Mouse (Mus musculus): ENCODE data around the gene Gstt2.
"Not testable (repeated sequence)": the region's sequence is repeated elsewhere in the genome, so short reads cannot be mapped to it uniquely, and the experiment has no call there.

Gene Gstt2

GRCm38 (mm10) chr10:75855416-75855981 is 18.3 kb upstream of the Gstt2 start:
- DNase-seq (ENCODE audit: low read depth, low spot score) = no peak

GRCm38 (mm10) chr10:75854791-75855190 is 17.6 kb upstream of the Gstt2 start:
- no peak for DNase-seq (ENCODE audit: low read depth, low spot score)

DNA sequence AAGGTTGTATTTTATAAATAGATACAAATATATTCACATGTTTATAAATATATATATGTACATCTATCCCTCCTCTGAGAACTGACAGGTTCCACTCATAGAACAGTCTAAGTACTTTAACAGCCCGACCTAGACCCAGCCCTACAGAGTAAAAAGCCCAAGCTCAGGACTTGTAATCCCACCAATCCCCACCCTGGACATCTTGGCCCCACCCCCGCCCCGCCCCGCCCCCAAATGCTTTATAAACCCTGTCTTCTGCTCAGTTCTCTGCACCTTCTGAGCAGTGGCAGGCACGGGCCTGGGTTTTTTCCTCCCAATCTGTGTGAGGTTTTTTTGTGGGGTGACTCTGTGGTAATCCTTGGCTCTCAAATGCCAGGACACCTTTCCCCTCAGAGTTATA is 16.9 kb upstream of the Gstt2 start:
- DNase-seq (ENCODE audit: low read depth, low spot score) = no peak

- peak; percentile 66 for DNase-seq (ENCODE audit: low read depth, low spot score)
Observed at GRCm38 (mm10) chr10:75853452-75853851, 16.2 kb upstream of the Gstt2 start.

- DNase-seq (ENCODE audit: low read depth, low spot score) = no peak
Observed at GRCm38 (mm10) chr10:75852539-75853125, 15.4 kb upstream of the Gstt2 start.

GRCm38 (mm10) chr10:75851681-75852080 is 14.5 kb upstream of the Gstt2 start:
- DNase-seq (ENCODE audit: low read depth, low spot score) = no peak

- no peak for DNase-seq (ENCODE audit: low read depth, low spot score)
Observed at GRCm38 (mm10) chr10:75851076-75851475, 13.9 kb upstream of the Gstt2 start.

DNA sequence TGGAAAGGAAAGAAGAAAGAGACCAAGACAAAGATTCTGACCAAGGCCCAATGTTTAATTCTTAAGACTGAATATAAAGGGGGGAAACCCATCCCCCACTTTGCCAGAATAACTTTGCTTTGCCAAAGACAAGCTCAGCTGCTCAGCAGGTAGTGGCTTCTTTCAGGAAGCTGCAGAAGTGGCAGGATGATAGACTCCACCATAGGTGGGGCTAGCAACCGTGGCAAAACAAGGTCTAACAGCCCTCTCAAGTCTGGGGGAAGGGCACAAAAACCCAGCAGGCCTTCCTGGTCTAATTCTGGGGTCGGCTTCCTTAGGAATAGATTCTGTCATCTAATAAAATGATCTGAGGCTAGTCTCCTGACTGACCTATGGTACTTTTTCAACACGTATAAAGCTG is 11.2 kb upstream of the Gstt2 start:
- no peak for DNase-seq (ENCODE audit: low read depth, low spot score)

DNA sequence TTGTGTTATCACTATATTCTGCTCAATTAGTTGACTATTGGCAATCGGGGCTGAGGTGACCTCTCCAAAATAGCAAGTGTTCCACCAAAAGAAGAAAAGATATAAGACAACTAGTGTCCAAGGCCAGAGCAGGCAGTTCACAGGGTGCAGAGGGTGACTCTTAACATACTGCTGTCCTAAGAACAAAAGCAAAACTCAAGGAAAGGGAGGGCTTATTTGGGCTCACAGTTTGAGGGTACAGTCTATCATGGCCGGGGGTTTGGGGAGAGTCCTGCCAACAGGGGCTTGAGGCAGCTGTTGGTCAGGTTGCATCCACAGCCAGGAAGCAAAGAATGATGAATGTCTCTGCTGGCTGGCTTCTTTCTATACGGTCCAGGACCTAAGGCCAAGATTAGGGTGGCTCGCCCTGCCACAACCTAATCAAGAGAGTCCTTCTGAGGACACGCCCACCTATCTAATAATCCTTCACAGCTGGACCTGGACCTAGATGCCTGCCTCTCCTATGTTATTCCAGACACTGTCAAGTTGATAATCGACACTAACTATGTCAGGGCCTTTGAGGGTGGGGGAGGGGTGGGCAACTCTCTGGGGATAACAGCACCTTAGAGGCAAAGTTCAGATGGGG is 8.2 kb upstream of the Gstt2 start:
- no peak for DNase-seq (ENCODE audit: low read depth, low spot score)

DNA sequence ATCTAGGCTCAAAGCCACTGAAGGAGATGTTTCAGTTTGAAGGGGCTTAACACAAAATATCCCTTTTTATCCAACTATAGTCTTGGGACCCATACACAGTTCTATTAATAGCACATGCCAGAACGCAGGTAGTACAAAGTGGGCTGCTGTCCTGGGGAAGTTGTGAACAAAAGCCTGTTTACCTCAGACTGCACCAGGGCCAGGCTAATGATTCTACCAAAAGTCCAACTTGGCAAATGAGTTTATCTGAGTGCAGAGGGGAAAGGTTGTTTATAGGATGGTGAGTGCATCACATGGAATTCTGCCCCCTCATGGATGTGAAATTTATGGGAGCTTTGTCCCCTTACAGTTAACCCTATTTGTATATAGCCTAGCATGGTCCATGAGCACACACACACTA is 7.6 kb upstream of the Gstt2 start:
- no peak for DNase-seq (ENCODE audit: low read depth, low spot score)

DNA sequence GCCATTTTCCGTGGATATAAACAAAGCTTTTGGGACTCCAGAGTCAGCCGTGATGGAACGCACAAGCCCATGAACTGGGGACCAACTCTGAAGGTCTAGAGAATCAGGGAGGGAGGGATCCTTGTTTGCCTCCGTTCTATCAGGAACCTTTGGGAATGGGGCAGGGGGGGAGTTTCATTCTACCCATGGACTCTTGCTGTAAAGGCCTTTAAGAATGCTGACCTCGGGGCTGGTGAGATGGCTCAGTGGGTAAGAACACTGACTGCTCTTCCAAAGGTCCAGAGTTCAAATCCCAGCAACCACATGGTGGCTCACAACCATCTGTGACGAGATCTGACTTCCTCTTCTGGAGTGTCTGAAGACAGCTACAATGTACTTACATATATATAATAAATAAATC is 6.7 kb upstream of the Gstt2 start:
- DNase-seq (ENCODE audit: low read depth, low spot score) = not testable (repeated sequence)

DNA sequence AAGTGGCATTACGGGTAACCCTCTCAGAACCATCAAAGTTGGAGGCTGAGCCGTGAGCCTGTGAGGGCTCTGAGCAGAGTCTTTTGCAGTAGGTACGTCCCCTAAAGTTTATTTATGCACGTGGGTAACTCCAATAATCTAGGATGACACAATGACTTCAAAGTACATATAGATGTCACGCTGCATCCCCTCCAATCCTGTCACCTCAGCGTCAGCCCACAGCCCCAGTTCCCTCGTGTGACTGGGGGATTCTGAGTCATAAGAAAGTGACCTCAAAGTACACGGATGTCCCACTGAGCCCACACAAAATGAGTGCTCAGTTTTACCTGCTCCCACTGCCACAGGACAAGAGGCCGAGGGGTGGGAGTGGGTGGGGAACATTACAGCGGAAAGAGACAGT is 1.9 kb upstream of the Gstt2 start:
- DNase-seq (ENCODE audit: low read depth, low spot score) = no peak

- no peak for DNase-seq (ENCODE audit: low read depth, low spot score)
Observed at GRCm38 (mm10) chr10:75835761-75836531, 1.3 kb downstream of the Gstt2 start.

DNA sequence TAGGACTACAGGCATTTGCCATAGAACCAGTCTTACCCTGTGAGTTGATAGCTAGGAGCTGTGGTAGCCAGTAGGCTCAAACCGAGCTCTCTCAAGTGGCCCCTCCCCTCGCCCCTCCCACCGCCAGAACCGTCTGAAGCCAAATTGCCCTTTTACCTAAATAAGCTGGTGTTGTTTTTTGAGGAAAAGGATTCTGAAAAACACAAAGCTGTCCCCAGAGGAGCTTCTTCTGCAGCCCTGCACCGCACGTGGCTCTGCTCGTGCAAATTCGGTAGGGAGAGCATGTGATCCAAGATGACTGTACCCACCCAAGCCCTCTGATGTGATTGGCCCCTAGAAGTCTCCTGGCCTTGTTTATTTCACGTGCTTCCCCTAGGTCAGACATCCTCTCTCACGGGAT is 1.9 kb downstream of the Gstt2 start:
- DNase-seq (ENCODE audit: low read depth, low spot score) = peak; percentile 94

DNA sequence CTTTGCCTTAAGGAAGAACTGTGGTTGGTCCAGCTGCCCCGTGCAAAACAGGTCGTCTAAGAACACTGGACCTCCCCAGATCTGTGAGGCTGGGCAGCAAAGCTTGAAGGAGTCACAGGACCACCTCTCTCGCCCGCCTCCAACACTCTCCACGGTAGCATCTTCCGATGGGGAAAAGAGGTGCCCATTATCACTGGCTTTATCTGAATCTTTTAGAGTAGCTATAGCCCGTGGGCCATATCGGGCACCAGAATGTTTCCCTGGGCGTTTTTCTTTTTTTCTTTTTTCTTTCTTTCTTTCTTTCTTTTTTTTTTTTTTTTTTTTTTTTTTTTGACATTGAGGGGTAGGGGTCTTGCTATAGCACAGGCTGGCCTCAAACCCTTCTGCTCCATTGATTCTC is 2.5 kb downstream of the Gstt2 start:
- no peak for DNase-seq (ENCODE audit: low read depth, low spot score)

GRCm38 (mm10) chr10:75834250-75834649 is 3.0 kb downstream of the Gstt2 start:
- peak; percentile 79 for DNase-seq (ENCODE audit: low read depth, low spot score)

DNA sequence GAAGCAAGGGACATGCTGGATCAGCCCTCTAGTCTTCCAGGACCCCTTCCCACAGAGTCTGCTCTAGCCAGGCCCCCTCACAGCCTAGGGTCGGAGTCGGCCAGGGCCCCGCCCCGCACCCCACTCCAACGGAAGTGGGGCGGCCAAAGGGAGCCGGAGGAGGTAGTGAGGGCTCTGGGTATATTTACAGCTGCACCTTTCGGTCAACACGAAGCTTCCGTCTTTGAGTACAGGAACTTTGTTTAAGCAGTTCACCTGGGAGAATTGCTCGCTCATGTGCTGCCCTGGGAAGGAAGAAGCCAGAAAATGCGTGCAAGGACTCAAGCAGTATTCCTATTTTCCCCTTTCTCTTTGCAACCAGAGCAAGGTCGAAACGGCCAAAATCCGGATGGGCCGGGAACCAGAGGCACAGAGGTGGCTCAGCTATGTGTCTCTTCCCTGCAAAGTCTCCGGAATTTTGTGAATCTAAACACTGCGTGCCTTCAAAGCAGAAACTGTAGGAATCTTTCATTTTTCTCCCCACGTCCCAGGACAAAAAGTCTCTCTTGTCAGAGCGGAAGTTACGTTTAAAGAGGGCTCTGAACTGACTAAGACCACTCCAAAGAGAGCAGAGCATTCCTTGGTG is 3.7 kb downstream of the Gstt2 start:
- DNase-seq (ENCODE audit: low read depth, low spot score) = no peak

DNA sequence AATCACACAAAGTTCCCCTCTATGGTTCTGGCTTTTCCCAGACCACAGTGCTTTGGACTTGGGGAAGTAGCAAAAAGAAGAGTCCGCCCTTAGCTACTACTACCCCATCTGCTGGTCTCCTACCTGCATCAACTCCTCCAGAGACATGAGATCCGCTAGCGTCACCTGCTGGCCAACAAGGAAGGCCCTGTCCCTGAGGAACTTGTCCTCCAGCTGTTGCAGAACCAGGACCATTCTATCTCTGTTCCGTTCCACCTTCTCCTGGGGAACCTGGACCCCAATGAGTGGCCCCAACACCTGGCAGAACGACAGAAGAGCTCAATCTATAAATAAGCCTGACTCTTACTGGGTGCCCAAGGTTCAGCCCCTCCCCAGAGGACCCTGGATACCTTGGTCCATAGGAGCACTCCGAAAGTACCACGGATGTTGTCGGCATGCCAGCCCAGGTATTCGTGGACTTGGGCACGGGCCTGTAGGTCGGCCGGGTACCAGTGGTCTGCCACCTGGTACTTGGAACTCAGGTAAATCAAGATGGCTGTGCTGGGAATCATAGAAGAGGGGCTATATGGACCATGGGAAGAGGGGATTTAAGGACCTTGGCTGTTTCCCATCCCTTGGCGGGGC is 4.8 kb downstream of the Gstt2 start:
- DNase-seq (ENCODE audit: low read depth, low spot score) = peak; percentile 76

DNA sequence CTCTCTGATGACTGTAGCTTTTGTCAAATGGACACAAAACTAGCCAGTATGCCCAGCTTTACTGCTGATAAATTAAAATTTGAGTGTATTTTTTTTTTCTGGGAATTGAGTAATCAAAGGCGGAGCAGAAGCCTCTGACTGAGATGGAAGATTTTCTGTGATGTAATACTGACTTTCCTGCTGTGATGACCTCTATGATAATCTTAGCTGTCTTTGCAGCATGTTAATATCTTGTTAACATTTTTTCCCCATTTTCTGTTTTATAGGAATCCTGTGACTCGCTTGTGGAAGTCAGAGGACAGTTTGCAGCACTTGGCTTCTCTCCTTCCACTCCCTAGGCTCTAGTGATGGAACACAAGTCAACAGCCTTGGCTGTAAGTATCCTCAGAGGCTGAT is 7.0 kb downstream of the Gstt2 start:
- DNase-seq (ENCODE audit: low read depth, low spot score) = no peak

DNA sequence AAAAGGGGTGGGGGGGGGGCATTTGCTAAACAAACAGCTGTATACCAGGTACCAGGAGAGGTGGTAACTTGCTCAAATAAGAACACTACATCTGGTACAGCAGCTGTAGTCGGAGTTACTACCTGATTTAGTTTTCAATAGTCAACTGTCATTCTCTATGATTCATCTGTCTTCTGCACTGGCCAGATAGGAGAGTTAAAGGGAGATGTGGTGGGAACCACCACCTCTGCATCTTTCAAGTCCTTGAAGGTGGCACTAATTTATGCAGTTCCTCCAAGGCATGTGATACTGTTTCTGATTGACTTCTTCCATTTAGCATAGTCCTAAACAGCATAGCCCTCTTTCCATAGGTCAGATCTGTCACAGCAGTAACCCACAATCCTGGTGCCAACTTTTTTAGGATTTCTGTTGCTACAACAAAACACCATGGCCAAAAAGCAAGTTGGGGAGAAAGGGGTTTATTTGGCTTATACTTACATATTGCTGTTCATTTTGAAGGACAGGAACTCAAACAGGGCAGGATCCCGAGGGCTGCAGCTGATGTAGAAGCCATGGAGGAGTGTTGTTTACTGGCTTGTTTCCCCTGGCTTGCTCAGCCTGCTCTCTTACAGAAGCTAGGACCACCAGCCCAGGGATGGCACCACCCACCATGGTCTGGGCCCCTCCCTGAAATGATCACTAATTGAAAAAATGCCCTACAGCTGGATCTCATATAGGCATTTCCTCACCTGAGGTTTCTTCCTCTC is 7.5 kb downstream of the Gstt2 start:
- no peak for DNase-seq (ENCODE audit: low read depth, low spot score)

DNA sequence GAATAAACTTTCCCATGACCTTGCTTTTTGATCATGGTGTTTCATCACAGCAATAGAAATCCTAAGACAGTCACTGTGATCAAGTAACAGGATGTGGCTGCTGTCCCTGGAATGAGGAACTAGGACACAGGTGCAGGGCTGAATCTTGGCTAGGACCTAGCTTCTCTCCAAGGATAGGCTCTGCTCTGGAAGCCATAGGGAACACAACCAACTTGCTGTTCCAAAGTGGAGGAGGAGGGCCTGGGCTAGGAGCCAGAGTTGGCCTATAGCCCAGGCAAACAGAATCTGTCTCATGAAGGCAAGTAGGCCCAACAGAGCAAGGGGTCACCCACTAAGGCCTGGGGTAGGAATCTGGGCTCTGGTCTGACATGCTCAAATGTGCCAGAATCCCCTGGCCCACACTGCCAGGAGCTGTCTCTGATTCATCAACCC is 8.7 kb downstream of the Gstt2 start:
- DNase-seq (ENCODE audit: low read depth, low spot score) = peak; percentile 97
